Mouse (Mus musculus): ENCODE data around the gene Cobll1.
A peak's percentile ranks its signal among the peaks of the same experiment; 100 is the strongest.

Cobll1 gene

DNA sequence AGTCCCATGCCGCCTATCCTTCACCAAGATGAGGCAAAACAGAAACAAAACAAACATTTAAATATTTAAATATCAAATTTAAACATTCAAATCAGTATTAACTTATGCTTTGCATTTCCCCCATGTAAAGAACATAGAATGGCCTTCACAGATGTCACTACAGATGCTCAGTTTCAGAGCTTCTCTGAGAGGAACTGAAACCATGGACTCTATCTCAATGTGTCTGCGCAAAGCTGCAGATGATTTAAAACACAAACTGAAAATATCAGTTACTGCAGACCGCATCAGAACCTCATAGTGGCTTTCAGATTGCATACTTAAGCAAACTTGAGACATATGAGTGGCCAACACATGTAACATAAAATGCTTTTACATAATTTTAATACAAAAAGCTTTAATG lies 40.6 kb downstream of the Cobll1 start:
- no peak for DNase-seq (ENCODE audit: low read depth, low spot score)

DNA sequence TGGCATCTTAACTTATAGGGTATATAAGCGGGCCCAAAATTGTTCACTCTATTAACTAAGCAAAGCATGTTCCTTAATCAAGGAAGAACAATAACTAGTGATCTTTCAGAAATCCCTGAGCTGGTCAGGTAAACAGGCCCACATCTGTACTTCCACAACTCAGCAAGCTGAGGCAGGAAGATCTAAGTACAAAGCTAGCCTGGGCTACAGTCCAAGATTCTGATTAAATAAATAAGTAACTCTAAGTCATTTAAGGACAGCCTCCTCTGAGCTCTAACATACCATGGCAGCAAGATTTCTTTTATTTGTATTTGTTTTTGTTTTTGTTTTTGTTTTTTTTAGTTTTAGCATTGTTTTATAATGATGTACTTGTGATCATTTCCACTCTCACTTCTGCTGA lies 42.2 kb downstream of the Cobll1 start:
- DNase-seq (ENCODE audit: low read depth, low spot score): no peak

DNA sequence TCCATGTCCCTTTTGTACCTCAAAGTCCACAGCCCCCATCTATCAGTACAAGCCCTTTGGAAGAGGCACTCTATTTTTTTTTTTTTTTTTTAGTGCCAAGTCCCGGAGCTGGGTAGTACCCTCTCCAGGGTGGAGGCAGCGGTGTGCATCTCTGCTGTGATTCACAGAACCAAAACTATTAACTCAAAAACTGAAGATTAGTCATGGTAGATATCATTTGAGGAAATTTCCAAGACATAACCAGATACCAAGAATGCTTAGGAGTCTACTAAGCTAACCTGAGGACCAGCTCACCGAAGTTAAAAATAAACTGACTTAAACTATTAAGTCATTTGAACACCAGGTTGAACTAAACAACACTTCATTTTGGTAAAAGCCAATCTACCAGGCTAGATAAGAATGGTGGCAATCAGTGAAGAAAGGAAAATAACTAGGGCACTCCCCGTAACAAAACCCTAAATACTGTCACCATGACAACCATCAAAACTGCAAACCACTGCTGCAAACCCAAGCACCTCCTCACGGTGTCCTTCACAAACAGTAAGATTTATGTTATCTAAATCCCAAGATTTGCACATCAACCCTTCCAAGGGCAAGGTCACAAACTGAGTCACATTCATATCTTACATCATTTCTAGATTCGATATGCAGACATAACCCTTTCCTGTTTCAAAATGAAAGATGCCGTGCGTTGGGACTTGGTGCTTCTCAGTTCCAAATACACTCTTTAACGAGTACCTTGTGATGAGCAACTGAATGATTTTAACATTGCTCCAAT lies 43.8 kb downstream of the Cobll1 start:
- DNase-seq (ENCODE audit: low read depth, low spot score): peak; percentile 21

DNA sequence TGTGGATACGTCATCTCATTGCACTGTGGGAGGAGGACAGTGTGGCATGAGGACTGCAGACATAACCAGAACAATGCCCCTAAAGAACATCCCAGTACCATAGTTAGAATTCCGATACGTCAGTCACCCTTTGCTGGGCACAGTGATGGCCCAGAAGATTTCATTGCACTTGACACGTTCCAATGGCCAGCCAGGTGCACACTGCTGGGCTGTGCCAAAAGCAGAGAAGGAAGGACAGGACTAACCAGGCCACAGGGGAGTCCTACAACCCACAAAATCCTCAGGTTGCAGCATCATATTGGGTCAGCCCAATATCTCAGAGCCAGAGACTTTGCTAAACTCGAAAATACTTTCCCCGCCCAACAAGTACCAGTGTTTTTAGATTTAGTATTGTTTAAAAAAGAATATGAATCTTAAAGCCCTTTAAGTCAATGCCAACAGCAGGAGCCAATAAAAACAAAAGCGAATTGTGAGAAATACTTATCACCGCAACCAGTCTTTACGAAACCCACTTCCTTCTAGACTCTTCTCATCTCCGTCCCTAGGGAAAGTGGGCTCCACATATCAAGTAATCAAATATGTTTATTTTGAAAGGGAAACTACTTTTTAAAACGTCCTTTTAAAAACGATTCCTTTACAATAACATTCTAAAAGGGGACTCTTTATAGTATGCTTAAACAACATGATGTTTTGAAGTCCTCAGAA lies 46.0 kb downstream of the Cobll1 start:
- no peak for DNase-seq (ENCODE audit: low read depth, low spot score)

DNA sequence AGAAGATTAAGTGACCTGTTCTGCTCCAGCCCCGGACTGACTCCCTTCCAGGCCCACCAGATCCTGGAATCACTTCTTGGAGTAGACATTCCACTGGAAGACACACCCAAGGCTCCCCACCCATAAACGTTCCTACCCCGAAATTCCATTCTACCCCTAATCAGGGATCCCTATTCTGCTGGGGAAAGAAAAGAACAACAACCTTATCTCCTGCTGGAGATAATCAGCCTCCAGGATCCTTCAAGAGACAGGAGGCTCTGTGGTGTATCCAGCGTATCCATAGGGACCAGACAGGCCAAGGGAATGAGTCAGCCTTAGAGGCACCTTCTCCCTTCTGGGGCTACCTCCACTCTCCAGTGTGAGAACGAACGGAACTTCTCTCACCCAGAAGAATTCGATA lies 47.8 kb downstream of the Cobll1 start:
- DNase-seq (ENCODE audit: low read depth, low spot score): peak; percentile 93

DNA sequence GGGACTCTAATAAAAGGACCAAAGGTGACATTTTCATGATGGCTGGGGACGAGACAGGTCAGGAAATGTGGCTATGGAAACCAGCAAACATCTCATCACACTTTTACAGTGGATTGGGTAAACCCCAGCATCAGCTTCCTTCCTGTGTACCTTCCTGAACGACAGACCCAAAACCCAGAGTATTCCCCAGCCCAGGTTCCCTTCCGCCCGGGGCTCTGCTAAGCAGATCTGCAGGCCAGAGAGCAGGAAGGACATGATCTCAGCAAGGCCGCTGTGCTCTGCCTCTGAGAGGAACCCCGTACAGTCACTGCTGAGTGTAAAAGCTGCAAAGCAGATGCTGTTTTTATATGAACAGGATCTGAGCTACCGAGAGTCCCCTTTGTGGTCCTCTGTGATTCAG lies 49.9 kb downstream of the Cobll1 start:
- DNase-seq (ENCODE audit: low read depth, low spot score): peak; percentile 34

DNA sequence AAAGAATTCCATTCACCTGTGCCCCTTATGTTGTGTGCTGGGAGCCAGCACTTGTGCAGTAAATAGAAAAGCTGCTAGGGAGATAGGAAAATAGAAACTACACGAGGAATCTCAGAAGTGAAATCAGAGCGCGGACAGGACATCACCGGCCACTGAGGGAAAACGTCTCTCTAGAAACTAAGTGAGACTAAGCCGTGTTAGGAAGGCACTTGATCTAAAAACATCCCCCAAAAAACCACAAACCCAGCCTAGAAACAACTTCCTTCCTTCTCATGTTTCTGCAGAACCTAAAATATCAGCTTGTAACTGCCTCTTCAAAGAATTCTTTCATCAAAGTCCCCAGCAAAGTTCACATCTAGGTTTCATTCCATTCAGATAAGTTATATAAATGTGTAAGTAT lies 50.6 kb downstream of the Cobll1 start:
- DNase-seq (ENCODE audit: low read depth, low spot score): no peak

DNA sequence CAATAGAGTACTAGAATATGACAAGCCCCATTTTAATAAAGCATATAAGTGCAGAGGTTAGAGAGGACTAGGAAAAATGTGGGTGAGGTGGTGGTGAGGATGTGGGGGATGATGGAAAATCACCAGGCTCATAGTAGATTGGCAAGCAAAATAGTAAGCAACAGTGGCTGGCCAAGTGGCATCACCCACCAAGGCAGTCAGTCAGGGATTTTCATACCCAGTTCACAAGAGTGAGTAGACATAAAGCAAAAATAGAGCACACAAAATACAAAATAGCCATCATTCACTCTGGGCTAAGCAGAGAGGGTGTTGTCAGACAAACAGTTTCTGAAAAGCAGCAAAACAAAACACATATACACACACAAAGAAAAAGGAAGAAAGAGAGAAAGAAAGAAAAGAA lies 51.6 kb downstream of the Cobll1 start:
- DNase-seq (ENCODE audit: low read depth, low spot score): no peak

DNA sequence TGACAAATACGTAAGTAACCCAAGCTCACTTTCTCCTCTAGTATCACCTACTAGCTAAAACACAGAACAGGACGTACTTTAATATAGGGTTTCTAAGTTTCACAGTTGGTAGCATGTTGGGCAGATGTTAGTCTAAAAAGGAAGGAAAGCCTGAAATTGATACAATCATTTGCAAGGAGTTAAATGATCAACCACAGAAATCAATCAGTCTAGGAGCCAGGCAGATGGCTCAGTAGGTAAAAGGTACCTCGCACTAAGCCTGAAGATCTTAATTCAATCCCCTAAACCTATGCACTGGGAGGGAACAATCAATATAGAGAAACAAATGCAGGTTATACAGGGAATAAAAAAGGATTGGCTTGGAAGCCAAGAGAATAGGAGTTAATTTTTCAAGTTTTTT lies 52.0 kb downstream of the Cobll1 start:
- no peak for DNase-seq (ENCODE audit: low read depth, low spot score)

DNA sequence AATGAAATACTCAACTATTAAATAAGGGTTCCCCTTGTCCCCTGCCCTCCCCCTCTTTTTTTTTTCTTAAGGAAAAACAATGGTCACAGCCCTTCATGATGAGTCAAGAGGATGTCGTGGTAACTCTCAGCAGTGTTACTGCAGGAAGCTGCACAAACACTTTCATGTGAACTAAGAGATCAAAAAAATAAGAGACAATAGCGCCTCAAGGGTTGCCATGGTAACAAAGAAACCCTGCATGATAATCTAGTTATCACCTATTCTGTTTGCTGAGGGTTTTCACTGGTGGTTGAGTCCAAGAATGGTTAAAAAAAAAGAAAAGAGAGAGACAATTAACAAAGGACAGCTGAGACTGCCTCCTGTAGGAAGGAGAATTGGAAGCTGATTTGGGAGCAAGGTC lies 56.5 kb downstream of the Cobll1 start:
- DNase-seq (ENCODE audit: low read depth, low spot score): peak; percentile 43

DNA sequence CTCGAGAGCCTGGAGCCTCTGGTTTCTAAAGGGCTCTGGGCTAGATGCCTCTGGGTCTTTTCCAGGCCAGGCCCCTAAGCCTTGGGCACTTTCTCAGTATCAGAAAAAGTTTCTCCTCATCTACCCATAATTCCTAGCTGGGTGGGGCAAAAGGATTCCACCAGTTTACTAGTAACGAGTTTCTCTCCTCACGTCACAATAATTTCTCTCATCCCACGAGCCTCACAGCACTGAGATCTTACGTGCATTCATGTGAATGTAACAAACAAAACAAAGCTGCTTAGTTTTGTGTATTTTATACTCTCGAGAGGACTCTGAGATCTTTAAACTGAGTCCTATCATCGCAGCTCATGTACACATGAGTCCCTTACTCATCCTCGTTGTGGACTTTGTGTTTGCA lies 57.5 kb downstream of the Cobll1 start:
- no peak for DNase-seq (ENCODE audit: low read depth, low spot score)

DNA sequence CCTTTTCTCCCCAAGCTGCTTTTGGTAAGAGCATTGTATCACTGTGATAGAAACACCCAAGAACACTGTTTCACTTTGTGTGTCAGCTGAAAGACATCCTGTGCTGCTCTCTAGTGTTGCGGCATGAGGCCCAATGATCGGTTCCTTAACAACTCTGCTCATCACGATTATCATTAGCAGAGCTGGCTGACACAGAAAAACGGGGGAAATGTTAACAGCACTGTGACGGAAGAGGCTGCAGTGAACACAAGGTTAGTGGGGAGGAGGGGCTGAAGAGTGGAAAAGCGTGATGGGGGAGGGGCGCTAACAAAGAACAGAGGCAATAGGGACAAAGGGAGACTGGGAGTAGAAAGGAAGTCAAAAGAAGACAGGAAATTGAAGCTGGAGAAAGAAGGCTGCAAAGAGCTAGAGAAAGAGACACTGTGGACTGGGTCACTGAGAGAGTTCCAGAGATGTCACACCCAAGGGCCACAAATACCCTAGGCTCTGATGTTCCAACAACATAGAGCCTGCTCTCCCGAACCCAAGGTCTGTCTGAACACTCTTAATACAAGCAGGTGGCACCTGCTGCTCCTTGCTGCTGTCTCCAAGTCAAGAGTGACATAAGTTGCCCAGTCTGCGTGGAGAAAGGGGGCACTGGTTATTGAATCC lies 58.0 kb downstream of the Cobll1 start:
- DNase-seq (ENCODE audit: low read depth, low spot score): peak; percentile 85

DNA sequence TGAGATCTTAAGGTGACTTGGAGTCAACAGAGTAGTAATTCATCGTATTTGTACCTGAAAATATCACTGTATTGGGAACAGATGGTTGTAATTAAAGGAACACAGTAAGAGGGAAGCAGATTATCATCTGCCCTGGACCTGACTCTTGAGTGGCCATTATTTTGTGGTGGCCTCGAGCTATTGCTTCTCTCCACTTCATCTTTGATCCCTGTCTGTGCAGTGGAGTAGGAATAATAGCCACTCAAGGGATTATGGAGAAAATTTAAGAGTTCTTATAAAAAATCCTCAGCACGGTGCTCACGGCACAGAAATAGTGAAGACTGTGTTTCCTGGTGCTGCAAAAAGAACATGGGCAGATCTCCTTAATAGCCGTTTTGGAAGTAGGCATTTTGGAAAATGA lies 63.6 kb downstream of the Cobll1 start:
- no peak for DNase-seq (ENCODE audit: low read depth, low spot score)

DNA sequence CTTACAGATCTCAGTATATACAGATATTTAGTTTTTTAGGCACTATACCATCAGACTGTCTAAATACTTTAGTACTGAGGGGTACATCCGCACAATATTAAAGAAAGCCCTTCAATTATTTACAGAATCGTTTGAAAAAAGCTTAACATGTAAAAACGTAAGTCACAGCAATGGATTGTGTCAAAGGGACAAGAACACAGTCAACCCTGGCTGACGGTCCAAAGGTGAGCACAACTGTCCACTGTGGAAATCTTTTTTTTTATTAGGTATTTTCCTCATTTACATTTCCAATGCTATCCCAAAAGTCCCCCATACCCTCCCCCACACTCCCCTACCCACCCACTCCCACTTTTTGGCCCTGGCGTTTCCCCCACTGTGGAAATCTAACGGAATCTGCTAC lies 67.1 kb downstream of the Cobll1 start:
- DNase-seq (ENCODE audit: low read depth, low spot score): no peak

DNA sequence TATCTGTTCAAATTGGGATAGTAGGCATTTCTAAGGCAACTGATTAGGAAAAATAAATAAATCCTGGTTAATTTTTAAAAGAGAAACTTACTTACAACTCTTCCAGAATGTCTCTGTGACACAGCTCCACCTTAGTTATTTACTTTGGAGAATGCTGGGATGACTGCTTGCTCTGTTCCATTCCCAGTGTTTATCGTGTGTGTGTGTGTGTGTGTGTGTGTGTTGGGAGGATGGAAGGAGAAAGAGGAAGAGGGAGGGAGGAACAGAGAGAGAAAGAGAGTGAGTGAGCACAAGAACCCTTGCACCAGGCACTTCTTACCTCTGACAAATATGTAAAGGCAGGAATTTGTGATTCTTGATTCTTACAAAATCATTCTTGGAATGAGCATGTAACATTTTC lies 67.7 kb downstream of the Cobll1 start:
- DNase-seq (ENCODE audit: low read depth, low spot score): no peak

DNA sequence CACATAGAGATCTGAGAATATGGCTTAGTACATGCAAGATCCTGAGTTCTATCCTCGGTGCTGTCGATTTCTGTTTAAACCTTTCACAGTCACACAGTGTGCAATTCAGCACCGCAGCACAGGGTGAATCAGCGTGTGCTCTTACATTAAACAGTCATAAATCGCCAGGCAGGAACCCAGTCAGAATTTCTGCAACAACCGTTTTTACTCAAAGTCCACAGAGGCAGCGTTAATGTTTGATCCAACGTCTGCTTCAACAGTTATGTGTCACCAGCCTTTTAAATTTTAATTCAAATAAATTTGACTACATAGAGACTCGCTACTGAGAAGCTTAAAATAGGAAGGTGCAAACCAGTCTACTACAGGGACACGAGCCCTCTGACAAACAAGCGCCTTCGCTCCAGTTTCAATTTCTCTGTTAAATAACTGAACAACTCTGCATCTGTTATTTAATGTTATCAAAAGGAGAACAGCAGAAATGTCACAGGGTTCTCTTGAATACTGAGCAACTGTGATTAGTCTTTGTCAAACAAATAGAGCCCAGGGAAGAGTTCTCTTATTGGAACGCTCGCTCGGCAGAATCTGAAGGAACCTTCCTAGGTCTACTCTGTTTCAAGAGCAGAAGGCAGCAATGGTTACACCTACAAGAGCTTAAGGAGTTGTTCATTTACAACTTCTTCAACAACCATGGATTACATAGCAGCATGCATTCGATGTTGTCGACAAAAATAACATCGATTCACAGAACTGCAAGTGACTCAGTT lies 68.3 kb downstream of the Cobll1 start:
- DNase-seq (ENCODE audit: low read depth, low spot score): no peak

DNA sequence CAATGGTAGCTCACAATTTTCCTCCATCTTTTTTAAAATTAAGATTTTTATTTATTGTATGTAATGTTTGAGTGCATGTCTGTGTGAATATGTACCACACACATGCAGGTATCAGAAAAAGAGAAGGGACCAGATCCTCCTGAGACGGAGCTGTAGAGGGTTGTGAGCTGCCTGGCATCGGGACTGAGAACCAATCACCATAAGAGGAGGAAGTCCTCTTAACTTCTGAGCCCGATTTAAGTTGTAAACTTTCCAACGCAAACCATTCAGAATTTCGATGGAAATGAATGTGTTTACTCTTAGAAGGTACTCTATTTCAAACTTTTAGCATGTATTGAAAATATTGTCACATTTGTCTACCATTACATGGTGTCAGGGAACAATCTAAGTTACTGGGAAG lies 68.9 kb downstream of the Cobll1 start:
- DNase-seq (ENCODE audit: low read depth, low spot score): no peak

DNA sequence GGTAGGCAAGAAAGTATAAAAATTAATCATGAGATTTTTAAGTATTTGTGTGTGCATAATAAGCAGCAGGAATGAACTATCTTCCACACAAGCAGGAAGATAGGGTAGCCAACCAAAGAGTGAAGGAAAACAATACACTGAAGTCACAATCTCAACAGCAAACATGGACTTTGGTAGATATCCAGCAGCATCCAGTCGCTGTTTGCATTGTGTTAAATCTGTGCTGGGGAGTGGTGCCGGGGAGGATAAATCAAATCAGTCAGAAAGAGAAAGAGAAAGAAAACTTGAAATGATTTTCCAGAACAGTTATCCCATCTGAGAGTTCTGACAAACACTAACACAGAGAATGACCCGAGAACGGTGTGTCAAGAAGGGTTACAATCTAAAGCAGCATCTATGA lies 75.2 kb downstream of the Cobll1 start:
- no peak for DNase-seq (ENCODE audit: low read depth, low spot score)

DNA sequence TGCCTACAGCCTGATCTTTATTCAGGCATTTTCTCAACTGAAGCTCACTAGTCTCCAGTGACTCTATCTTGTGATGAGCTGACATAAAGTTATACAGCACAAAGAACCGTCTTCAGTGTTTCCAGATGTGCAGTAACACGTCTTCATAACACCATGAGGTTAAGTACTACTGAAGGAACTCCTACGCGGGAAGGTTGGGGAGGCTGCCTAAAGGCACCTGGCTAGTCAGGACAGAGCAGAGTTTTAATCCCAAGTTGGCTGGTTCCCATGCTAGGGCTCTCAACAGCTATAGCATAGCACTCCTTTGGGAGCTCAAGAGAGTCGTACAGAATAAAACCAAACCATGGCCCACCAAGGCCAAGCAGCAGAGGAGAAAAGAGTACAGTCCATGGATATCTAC lies 76.6 kb downstream of the Cobll1 start:
- DNase-seq (ENCODE audit: low read depth, low spot score): no peak

DNA sequence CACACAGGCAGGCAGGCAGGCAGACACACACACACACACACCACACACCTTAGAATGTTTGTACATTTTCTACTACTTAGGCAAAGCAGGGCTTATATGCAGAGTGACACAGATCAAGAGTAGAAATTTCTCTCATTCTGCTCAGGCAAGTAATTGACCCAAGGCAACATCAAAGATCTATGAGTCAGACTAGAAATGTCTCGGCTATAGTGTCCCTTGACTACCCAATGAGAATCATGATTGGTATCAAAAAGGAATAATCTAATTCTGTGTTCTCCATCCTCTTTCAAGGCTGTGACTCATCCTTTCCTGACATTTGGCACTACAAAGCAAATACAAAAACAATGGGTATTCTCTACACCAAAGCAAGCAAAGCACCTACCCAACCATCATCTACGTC lies 77.5 kb downstream of the Cobll1 start:
- no peak for DNase-seq (ENCODE audit: low read depth, low spot score)

DNA sequence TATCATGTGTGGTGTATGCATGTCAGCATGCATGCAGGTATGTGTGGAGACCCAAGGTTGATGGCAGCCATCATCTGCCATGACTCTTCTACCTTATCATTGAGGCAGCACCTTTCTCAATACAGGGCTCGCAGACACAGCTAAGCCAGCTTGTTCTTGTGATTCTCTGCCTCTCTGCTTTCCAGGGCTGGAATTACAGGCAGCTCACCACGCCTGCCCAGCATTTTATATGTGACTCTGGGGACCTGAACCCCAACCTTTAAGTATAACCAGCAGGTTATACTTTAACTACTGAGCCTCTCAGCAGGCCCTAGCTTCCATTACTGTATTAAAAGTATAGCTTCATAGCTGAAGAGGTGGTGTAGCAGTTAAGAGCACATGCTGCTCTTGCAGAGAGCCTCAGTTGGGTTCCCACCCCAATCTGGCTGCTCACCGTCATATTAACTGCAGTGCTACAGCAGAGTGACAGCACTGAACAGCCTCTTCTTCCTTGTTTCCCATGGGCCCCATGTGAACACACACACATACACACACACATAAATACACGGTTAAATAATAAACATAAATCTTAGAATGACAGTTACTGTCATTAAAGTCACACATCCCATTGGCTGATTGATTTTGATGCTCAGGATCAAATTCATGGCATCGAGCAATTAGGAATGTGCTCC lies 81.1 kb downstream of the Cobll1 start:
- no peak for DNase-seq (ENCODE audit: low read depth, low spot score)

DNA sequence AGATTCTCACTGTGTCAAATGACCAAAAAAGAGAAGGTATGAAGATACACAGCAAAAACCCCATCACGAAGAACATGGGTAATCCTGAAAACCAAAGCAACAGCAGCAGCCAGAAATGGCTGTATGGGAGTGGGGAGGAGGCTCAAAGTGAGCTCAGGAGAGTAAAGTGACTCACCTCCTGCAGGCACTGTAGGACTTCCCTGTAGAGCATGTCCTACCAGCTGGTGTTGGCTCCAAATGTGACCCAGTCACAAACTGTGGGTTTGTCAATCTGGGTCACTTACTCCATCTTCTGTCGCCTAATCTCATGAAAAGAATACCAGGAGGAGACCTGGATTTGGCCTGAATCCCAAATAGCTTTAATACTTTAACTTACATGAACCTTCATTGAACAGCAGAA lies 81.9 kb downstream of the Cobll1 start:
- DNase-seq (ENCODE audit: low read depth, low spot score): no peak

Measured in R1 (cell line).